Mouse (Mus musculus) kidney, postnatal 14 days (tissue): ENCODE results near the gene Cdon.

Experiments
- DNase-seq: peaks from one replicate; pipeline ENCODE4 v3.0.0; 2022; ENCODE audit warnings: mixed read lengths

The Cdon gene

DNA sequence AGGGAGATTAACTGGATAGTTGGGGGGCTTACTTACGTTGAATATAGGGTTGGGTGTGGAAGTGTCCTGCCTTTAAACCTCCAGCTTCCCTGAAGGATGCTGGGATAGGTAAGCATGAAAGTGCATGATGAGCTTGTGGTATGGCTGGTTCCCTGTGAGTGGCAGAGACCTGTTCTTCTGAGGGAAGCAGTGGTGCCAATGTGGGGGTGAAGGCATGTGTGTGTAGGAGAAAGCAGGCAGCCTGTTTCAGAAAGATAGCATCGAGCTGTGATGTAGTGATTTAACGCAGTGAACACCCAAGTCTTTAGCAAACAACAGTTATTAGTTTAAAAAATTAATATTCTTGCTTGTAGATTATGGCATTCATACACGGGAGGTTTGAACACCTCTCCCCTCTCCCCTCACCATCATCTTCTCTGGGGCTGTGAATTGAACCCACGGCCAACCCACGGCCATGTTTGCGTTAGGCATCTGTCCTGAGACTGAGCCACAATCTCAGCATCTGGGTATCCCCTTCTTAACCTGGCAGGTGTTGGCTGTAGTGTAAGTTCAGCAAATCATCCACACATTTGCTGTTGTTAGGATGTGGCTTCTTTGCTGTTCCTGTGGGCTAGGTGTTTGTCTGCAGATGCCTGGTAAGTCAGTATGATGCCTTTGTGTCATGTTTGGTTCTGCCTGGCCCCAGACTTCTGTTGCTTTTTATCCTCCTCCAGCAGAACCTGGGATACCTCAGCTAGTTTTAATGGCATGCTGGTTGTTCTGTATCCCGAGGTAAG, 17.5 kb downstream of the Cdon start:
- DNase-seq, result no peak

GRCm38 (mm10) chr9:35439062-35439442, 18.1 kb downstream of the Cdon start:
- DNase-seq, result no peak

DNA sequence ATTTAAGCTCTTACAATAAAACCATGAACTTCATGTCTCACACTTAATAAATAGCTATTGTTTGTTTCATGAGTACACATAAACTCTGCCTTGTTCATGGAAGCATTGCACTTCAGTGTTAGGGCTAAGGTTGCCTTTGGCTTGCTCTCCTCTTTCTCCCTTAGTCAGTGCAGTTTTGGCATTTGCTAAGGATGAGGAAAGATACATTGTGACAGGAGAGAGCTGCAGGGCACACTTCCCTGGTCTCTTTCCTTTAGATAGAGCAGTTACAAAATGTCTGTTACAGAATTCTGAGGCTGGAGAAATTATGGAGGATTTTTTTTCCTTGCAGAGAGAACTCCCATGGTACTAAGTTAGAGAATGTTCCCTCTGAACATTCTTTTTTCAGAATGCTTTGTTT, 18.8 kb downstream of the Cdon start:
- DNase-seq, result no peak

DNA sequence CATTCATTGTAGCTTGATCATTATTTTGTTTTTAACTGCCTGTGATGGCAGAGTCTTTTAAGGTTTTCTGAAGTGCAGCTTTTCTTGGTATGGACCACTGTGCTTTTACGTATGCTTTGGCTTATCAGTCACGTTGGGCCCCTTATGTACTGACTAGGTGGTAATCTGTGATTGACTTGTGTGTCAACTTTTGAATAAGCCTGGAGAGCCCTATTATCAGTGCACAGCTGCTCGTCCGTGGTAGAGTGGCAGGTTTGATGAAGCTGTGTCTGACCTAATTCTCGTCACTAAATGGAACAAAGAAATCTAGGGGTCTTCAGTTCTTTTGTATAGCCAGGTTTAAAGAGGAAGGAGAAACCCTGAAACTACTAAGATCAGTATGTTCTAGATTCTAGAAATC, 21.5 kb downstream of the Cdon start:
- no peak for DNase-seq

GRCm38 (mm10) chr9:35443618-35444511, 22.9 kb downstream of the Cdon start:
- DNase-seq, result no peak

- no peak for DNase-seq
Observed at GRCm38 (mm10) chr9:35444512-35444886, 23.6 kb downstream of the Cdon start.

DNA sequence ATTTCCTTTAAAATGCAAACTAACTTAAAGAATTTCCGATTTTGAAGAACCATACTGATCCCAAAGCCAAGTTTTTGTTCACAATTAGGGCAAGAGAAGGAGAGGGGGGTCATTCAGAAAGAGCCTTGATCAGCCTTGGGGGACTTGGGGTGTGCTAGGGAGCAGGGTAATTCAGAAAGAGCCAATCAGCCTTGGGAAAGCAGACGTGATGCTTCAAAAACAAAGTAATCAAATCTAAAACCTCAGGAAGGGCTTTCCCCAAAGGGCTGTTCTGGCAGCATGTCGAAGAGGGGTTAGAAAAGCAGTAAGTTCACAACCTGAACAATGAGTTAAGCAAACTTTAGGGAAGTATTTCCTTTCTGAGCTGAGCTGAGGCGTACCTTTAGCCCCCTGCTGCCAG, 26.0 kb downstream of the Cdon start:
- no peak for DNase-seq

DNA sequence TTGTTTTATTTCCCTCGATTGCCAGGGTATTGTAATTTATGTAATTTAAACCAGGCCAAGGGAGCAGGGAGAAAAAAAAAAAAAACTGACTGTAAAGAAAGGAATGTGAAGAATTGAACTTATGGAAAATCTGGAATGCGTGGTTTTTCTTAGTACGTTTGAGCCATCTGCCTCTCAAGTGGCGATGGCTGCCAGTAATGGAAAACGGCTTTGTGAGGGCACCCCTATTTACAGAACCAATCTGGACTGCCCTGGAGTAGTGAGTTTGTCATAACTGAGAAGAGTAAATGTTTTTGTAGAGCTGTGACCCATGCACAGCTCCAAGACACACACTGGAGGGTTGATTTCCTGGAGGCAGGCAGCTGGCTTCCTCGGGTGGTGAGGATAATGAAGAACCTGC, 32.4 kb downstream of the Cdon start:
- DNase-seq, result peak; percentile 4

DNA sequence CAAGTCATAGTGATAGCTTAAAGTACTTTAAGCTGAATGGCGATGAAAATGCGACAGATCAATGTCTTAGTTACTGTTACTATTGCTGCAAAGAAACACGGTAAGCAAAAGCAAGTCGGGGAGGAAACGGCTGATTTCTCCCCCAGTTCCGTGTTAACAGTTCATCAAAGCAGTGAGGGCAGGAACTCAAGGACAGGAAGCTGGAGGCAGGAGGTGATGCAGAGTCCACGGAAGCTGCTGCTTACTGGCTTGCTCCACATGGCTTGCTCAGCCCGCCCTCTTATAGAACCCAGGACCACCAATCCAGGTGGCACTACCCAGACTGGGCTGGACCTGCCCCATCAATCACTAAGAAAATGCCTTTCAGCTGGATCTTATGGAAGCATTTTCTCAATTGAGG, 38.7 kb downstream of the Cdon start:
- no peak for DNase-seq

GRCm38 (mm10) chr9:35467264-35467817, 46.4 kb downstream of the Cdon start:
- peak; percentile 12 for DNase-seq

DNA sequence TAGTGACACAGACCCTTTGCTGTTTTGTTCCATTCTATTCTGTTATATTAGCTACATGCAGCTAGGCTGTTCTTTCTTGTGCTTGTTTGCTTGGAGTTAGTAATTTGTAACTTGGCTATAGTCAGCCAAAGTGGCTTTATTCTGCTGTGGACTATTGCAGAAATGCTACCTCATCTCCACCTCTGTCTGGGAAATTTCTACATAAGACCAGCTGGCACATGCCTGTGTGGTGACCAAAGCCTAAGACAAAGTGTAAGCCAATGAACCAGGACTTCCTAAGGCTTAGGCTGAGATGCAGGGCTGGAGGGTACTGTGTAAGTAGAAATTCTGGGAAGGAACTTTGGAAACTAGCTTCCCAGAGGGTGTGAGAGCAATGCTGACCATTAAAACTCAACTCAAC, 48.0 kb downstream of the Cdon start:
- no peak for DNase-seq

DNA sequence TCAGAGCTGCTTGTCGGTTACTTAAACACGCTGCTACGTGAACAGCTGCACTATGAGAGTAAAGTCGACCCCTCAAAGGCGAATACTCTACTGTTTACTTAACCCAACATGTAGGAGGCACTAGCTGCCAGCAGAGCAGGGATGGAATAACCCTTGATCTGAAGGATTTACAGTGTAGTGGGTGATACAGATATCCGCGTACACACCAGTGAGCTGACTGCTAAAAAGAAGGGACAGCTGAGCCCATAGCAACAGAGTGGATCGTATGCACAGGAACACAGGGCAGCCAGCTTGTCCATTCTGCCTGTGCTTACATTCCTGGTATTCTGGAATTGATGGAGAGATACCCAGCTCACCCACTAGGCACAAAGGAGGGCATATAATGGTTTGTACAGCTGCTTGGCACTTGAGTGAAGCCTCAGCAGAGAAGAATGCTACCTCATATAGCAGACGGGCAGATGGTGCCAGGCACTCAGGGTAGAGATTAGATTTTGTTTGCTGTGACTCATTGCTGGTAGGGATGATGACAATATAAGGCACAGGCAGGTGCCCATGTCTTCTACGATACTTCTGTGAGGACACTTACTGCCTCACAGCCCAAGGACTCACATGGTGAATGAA, 53.3 kb downstream of the Cdon start:
- no peak for DNase-seq

DNA sequence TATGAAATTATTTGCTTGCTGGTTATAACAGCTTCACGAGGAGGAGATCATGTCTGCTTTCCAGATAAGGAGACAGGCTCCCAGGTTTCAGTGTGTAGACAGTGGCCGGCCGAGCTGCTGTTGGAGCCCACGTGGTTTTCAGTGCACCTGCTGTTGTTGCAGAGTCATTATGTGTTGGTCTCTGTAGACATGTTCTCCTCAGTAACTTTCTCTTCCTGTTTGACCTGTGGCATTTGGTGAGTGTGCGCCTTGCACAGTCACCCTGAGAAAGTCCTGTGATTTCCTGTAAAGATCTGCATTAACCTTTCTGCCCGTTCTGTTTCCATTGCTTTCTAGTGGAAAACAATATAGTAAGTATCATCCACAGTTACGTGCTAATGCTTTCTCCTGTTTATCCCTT, 54.5 kb downstream of the Cdon start:
- DNase-seq, result no peak

GRCm38 (mm10) chr9:35479456-35479855, 58.5 kb downstream of the Cdon start:
- no peak for DNase-seq

GRCm38 (mm10) chr9:35482014-35482898, 61.3 kb downstream of the Cdon start:
- DNase-seq, result no peak

GRCm38 (mm10) chr9:35483949-35484348, 63.0 kb downstream of the Cdon start:
- DNase-seq, result no peak

DNA sequence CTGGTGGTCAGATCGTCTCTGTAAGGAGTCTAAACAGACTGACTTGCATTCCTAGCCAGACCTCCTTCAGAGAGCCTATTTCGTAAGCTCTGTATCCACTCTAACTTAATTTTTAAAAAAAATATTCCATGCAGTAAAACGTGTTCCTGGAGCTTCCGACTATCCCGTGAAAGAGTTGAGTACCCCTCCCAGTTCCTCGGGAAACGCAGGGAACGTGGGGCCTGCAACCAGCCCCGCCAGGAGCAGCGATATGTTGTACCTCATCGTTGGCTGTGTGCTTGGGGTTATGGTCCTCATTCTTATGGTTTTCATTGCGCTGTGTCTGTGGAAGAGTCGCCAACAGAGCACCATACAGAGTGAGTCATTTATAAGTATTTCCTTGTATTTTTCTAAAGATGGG, 65.7 kb downstream of the Cdon start:
- no peak for DNase-seq

DNA sequence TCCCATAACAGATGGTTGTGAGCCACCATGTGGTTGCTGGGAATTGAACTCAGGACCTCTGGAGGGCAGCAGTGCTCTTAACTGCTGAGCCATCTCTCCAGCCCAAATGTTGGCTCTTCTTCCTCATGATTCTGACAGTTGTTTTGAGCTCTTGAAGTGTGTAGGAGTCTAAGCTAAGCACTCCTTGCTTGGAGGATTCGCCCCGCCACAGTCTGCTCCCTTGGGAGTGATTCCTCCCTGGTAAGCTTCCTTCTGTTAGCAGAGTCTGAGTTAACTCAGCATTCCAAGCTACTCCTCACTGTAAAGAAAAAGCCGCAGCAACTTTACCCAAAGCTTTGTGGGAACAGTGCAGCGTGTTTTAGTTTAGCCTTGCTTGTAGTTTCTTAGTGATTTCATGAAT, 67.6 kb downstream of the Cdon start:
- no peak for DNase-seq

GRCm38 (mm10) chr9:35491109-35491866, 70.4 kb downstream of the Cdon start:
- DNase-seq, result no peak

- DNase-seq, result no peak
Observed at GRCm38 (mm10) chr9:35493033-35493732, 72.3 kb downstream of the Cdon start.

GRCm38 (mm10) chr9:35493733-35494092, 72.8 kb downstream of the Cdon start:
- no peak for DNase-seq
